Mouse (Mus musculus) MEL (cell line): ENCODE data around the gene Pgm2.
A peak's percentile ranks its signal among the peaks of the same experiment; 100 is the strongest.

Experiments
- CTCF ChIP-seq, 3 experiments: IDR thresholded peaks in 2 of 3; conservative IDR thresholded peaks in 1 of 3; 2 replicates each; pipeline ENCODE4 v1.5.1; 2011 to 2012; ENCODE audit warnings: low read length in 3 of 3, low read depth in 2 of 3, mild to moderate bottlenecking in 2 of 3, improper control_type of control experiment in 1 of 3, inconsistent platforms in 1 of 3, mixed read lengths in 1 of 3, moderate library complexity in 1 of 3; ENCODE audit not compliant: control insufficient read depth in 1 of 3, insufficient read depth in 1 of 3, poor library complexity in 1 of 3, severe bottlenecking in 1 of 3
- POLR2A ChIP-seq, 2 experiments: IDR thresholded peaks; 2 replicates each; pipeline ENCODE4 v1.6.1; 2011 to 2012; ENCODE audit warnings: low read length in 2 of 2, mild to moderate bottlenecking in 2 of 2, control low read depth in 1 of 2, improper control_type of control experiment in 1 of 2, low read depth in 1 of 2, moderate library complexity in 1 of 2; ENCODE audit not compliant: control insufficient read depth in 1 of 2, insufficient read depth in 1 of 2, poor library complexity in 1 of 2
- TBP ChIP-seq: IDR thresholded peaks from 2 replicates; pipeline ENCODE4 v1.8.0; 2011; ENCODE audit warnings: low read depth, low read length, improper control_type of control experiment
- UBTF ChIP-seq: IDR thresholded peaks from 2 replicates; pipeline ENCODE4 v1.6.1; 2012; ENCODE audit warnings: low read depth, mild to moderate bottlenecking, inconsistent platforms, low read length, improper control_type of control experiment, moderate library complexity, borderline replicate concordance; ENCODE audit not compliant: insufficient read depth

DNA sequence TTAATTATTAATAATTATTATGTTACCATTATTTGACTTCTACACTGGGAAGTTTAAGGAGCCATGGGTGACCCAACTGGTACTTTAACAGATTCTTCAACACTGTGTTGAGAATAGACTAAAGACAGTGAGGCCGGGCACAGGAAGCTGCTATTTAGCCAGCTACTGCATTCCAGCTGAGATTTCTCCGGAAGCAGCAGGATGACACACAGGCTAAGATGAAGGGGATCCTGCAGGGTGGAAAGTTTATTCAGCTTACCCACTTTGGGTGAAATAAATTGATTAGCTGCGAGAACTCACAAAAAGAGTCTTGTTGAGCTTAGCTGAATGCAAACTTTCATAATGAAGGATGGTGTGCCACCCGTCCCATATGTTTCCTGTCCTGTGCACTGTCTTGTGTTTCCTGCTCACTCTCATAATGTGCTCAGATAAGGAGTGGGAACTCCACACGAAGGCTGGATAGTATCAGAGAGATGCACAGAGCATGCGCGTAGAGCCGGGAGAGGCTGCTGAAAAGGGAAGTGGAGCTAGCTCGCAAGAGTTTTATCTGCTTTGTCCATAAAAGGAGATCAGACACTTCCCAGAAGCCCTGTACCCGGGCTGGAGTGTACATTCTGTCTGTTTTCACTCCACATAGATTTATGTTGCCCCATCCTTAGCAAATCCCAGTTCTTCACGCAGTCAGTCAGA is 63.3 kb downstream of the Pgm2 start, which contains the start of gene Tbc1d1:
- TF ChIP-seq POLR2A (IDR thresholded peaks at IDR 0.05; ENCODE audit: control insufficient read depth in 1 of 2, insufficient read depth in 1 of 2, low read depth in 1 of 2, low read length in 2 of 2, poor library complexity in 1 of 2), result peak in 1 of 2 experiments; percentile 57; a peak in 1 of 4 replicates
- no peak for TF ChIP-seq CTCF (IDR thresholded peaks at IDR 0.05 in 2 of 3, conservative IDR thresholded peaks at IDR 0.05 in 1 of 3; ENCODE audit: control insufficient read depth in 1 of 3, insufficient read depth in 1 of 3, low read depth in 2 of 3, low read length in 3 of 3, poor library complexity in 1 of 3, severe bottlenecking in 1 of 3)
- no peak for TF ChIP-seq UBTF
- TF ChIP-seq TBP, result peak; percentile 61; the same call in 1 of the 2 replicates
